Mouse (Mus musculus) regulatory T cell (primary cell): ENCODE results near the gene Apol9b.

Experiments
- in situ Hi-C: fragments of 300-600 bp; cut with MboI, MseI; formaldehyde crosslinking; loops from one replicate; pipeline ENCODE4 v1.15.1; 2025; ENCODE audit warnings: high pct_unique_total_duplicates

Gene Apol9b

GRCm38 (mm10) chr15:77775186-77775963, 46.5 kb downstream of the Apol9b start:
- in situ Hi-C loops: loop anchor here (25.0 kb wide), 1 partner anchor 1112 kb away; the partner anchor contains the start of genes Gga1, Gm49510 and Sh3bp1

- in situ Hi-C loops: loop anchor here (25.0 kb wide), 1 partner anchor 1105 kb away; the partner anchor contains the start of genes Gga1, Gm49510 and Sh3bp1
These were observed 53.7 kb downstream of the Apol9b start for GRCm38 (mm10) chr15:77782449-77783014.

GRCm38 (mm10) chr15:77784039-77784824, 55.4 kb downstream of the Apol9b start:
- in situ Hi-C loops: loop anchor here (25.0 kb wide), 1 partner anchor 1103 kb away; the partner anchor contains the start of genes Gga1, Gm49510 and Sh3bp1

GRCm38 (mm10) chr15:77785807-77786206, 57.0 kb downstream of the Apol9b start:
- in situ Hi-C loops: loop anchor here (25.0 kb wide), 1 partner anchor 1101 kb away; the partner anchor contains the start of genes Gga1, Gm49510 and Sh3bp1
